Mouse (Mus musculus) cerebellum, postnatal 36 days (tissue): ENCODE data around the gene Gm16405.
"Not testable (repeated sequence)": the region's sequence is repeated elsewhere in the genome, so short reads cannot be mapped to it uniquely, and the experiment has no call there.

Experiments used
- DNase-seq, 2 experiments: peaks; one replicate each; pipeline ENCODE4 v3.0.0; 2021 to 2022; ENCODE audit warnings: mixed read lengths in 2 of 2

The Gm16405 gene

DNA sequence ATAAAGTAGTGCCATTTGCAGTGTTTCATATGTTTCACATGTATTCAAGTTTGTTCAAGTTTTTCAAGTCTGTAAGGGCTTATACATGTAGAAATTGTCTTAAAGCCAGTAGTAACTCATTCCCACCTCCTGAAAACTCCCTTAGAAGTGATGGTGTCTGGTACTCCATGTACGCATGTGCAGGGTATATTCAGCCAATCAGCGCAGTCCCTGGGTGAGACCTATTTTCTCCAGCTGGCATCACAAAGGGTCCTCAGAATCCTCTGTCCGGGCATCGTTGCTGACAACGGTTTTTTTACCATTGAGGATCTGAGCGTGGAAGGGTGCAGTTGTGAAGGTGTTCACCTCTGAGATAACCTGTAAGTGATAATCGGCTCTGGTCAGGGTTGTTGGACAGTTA, at the start of gene Gm16405:
Gm16405 (plus strand) TSS at position 301 of the 400 bp plus-strand sequence.
- not testable (repeated sequence) for DNase-seq
